Mouse (Mus musculus) cerebellum, postnatal 10 days (tissue): ENCODE data around the gene Smox.
"Not testable (repeated sequence)": the region's sequence is repeated elsewhere in the genome, so short reads cannot be mapped to it uniquely, and the experiment has no call there.

ENCODE experiments used
- DNase-seq, 2 experiments: peaks; one replicate each; pipeline ENCODE4 v3.0.0; 2021; ENCODE audit warnings: mixed read lengths in 2 of 2

Gene Smox

GRCm38 (mm10) chr2:131491196-131491595 lies at the start of gene Smox:
Gene Smox (plus strand): TSS chr2:131491496.
- DNase-seq: no peak

DNA sequence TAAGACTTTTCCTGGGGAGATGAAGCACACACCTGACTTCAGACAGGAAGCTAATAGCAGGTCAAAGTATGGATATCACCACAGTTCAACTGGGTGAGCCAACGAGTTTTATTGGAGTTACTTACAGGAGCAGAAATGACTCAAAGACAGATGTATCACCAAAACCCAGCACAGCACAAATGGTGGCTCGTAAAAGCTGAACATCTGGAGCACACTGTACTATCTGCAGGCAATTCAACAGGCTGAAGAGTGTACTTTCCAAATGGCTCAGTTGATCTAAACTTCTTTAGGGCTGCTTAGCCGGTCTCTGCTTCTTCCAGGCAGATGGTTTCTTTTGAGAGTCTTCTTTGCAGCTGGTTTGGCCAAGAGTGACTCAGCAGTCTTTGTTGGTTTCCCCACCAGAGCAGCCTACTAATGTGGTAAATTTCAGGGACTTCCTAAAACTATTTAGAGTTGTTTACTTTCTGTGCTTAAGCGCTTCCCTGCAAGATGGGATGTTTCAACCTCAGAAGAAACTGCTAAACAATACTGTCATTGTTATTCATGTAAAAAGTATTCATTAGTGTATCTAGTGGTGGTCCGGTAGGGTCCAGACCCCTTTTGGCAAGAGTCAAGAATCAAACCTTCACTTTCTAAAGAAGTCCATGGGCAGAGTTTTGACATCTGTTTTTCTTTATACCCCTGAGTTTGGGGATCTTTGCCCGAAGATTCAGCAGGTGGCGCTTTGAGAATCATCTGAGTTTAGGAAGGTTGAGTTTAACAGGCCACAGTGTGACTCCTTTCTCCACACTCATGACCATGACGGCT lies 48.0 kb upstream of the Smox start:
- peak in 1 of 2 experiments; percentile 29 for DNase-seq

DNA sequence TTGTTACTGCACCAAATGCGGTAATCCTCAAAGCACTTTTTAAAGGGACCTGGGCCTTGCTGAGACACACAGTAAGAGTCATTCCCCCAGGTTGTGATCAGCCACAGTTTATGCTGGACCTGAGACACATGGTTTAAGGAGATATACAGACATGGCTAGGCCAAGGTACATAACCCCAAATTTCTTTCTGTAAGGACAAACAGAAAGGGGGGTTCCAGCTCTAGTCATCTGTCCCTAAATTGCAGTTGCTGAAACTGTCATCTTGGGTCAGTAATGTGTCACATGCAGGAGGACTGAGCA lies 47.5 kb upstream of the Smox start:
- DNase-seq: no peak

DNA sequence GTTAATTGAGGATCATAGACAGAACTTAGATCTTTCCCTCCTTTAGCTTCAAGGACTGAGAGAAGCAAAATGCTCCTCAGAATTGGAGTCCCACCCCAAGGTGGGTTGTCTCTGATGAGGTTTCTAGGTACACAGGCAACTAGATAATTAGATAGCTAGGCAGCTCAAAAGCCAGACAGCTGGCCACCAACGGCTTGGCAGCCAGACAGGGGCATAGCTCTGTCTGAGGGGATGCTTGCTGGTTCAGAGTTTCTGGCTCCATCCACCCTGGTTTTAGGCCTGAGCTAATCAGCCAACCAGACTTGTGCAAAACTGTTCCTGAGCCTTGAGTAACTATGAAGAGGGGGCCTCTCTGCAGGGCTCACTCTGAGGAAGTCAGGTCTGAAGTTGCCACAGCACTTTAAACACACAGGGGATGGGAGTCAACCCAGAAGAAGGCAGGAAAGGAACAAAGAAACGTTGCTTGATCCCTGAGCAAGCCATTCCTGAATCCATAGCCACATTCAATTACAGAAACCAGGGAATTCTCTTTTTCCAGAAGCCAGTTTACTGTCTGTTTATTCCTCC lies 44.8 kb upstream of the Smox start:
- peak; percentile 57 to 73 for DNase-seq

DNA sequence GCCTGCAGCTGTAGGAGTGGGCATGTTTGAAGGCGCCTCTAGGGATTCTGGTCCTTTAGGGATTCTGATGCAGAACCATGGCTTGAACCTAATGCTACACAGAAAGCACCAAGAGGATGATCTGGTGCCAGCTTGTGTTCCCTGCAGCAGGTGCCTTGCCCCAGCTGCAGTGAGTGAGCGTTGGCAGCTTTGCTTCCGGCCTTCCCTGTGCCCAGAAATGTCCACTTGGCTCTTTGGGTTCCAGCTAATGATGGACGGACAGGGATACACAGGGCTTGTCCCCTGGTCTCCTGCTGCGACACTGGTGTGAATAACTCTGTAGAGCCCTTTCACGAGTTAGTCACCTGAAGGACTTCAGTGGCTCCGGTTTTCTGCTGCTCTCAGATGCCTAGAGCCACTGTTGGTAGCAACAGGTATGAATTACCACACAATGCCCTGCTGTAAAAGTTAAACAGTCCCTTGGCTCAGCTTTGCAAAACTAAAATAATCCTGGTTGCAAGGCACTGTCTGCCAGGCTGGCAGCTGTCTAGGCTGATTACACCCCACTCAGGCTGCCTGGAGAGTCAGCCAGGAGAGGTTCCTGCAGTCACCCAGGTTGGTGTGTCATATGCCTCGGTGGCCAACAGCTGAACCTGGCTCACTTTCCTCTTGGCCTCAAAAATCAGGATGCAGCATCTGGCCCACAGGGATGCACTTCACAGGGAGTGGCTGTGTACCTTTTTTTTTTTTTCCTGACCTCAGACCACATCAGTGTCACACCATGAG lies 43.5 kb upstream of the Smox start:
- peak; percentile 43 to 55 for DNase-seq

DNA sequence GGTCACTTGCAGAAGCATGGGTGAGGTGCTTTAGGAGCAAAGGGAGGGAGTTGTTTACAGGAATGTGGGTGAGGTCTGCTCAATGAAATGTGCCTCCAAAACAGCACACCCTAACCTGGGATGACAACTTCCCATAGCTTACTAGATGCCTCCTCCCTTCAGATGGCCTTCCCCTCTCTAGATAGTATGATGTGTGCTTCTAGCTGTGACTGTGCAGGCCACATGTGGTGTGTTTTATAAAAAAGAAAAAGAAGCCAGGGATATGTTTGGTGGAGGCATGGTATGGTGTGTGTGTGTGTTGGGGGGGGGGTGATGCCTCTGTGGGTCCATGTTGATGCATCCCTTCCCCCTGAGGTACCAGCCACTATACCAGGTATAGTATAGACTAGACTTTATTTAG lies 42.9 kb upstream of the Smox start:
- DNase-seq: no peak

DNA sequence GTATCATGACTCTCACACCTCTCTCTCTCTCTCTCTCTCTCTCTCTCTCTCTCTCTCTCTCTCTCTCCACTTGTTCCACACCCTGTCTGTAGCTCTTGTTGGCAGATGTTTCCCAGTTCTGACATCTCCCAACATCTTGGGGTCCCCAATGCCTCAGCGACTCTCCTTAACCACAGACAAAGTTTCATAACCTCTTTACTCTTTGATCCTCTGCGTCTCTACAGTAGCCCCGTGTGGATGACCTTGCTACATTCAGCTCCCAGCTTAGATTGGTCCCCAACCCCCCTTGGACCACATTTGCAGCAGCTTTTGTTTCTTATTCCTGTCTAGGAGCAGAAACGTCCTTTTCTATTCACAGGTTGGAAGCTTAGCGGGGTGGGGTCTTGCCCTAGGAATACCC lies 41.6 kb upstream of the Smox start:
- no peak for DNase-seq

DNA sequence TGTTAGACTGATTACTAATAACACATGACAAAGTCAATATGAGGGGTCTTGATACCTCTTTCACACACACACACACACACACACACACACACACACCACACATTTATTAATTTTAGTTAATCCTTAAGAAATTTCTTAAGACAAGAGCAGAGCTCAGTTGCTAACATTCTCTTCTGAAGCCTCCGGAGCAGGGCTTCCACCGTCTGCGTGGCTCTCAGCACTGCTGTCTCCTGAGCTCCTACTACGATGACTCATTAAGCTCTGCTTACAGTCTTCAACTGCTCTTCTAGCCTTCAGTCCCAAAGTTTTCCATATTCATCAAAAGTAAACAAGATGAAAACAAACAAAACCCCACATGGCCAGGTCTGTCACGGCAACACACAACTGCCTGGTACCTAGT lies 40.8 kb upstream of the Smox start:
- no peak for DNase-seq

DNA sequence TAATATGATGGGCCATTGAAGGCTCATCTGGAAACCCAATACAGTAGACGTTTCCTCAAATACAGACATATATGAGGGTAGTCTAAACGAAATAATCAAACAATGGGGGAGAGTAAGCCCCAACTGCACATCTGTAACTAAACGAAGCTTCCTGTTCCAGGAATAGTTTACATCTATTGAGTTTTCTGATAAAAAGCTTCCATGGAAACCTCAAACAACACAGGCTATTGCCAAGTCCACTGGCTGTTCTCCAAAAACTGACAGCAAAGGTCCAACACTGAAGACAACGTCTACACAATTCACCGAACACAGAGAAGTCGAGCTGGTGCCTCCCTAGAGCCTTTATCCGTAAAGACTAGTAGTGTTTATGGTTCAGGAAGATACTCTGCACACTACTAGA lies 33.6 kb upstream of the Smox start:
- peak in 1 of 2 experiments; percentile 13 for DNase-seq

DNA sequence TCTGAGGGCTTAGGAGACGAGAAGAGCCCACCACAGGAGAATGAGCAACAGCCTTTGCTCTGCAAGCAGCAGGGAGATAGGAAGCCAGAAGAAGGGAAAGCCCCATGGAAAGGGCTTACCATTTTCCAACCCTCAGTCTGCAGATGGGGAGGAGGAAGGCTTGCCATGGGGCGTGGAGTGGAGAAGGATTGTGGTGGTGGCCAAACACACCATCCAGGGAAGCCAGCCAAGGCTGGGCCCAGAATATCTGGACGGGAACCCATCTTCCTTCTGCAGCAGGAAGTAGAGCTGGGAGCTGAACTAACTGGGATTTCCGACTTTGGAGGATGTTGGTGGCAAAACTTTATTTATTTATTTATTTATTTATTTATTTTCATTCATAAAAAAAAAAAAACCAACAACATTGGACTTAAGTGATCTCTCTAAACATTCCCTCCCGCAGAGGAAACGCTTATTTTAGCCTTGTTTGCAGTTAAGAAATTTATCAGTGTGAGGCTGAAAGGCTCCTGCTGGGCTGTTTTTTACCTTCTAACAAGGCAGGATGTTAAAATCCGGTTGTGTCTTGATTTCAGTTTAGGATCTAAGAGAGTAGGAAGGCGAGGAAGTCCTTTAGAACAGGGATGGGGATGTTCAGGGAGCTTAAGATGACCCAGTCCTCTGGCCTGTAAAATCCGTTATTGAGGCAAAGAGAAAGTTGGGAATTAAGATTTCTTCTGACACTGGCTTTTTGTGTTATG lies 30.2 kb upstream of the Smox start:
- DNase-seq: peak; percentile 58 to 76

GRCm38 (mm10) chr2:131462991-131463390 lies 28.3 kb upstream of the Smox start:
- DNase-seq: peak in 1 of 2 experiments; percentile 22

- DNase-seq: no peak
Measured at GRCm38 (mm10) chr2:131464147-131464546, 27.1 kb upstream of the Smox start.

GRCm38 (mm10) chr2:131466732-131467131 lies 24.6 kb upstream of the Smox start:
- DNase-seq: no peak

DNA sequence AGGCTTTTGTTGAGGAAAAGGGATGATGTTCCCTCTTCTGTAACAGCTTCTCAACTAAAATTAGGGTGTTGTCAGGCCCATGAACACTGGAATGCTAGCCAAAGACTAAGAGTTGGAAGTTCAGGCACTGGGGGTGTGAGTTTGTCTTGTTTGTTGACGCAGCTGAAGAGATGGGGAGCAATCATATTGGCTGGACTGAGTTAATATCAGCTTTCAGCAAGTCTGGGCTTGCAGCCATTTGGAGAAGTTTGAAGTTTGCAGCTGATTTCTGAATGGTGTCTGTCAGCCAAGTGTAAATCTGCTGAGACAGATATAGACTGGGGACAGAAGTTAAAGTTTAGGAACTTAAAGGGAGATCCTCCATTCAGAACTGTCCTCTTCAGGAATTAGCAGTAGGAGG lies 21.4 kb upstream of the Smox start:
- no peak for DNase-seq

- no peak for DNase-seq
Measured at GRCm38 (mm10) chr2:131473749-131474148, 17.5 kb upstream of the Smox start.

DNA sequence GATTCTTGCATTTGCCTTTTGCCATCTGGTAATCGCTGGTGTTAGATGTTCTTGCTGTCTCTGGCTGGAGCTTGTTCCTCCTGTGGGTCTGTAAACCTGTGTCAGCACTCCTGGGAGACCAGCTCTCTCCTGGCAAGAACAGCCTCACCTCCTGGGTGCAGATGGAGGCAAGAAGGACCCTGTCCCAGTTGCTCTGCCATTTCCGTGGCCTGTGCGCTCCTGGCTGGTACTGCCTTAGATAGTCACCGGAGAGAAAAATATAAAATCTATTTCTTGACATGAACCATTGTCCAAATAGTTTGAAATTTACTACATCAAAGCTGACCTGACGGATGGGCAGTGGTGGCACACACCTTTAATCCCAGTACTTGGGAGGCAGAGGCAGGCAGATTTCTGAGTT lies 14.2 kb upstream of the Smox start:
- DNase-seq: not testable (repeated sequence)

GRCm38 (mm10) chr2:131477917-131478316 lies 13.4 kb upstream of the Smox start:
- no peak for DNase-seq

- no peak for DNase-seq
Measured at GRCm38 (mm10) chr2:131478349-131478748, 12.9 kb upstream of the Smox start.

GRCm38 (mm10) chr2:131478916-131479315 lies 12.4 kb upstream of the Smox start:
- DNase-seq: no peak

DNA sequence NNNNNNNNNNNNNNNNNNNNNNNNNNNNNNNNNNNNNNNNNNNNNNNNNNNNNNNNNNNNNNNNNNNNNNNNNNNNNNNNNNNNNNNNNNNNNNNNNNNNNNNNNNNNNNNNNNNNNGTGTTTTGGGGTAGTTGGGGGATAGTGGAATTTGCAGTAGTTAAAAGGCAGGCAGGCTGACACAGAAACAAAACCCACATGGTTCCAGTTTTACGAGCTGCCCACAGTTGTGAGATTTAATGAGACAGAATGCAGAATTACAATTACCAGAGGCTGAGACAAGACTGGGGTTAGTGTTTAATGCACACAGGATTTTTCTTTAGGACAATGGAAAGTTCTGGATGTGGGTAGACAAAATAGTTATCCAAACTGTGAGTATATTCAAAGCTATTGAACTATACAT lies 9.6 kb upstream of the Smox start:
- DNase-seq: no peak

- no peak for DNase-seq
Measured at GRCm38 (mm10) chr2:131482478-131482877, 8.8 kb upstream of the Smox start.

- no peak for DNase-seq
Measured at GRCm38 (mm10) chr2:131483562-131483961, 7.7 kb upstream of the Smox start.

GRCm38 (mm10) chr2:131484182-131484581 lies 7.1 kb upstream of the Smox start:
- no peak for DNase-seq
